Mouse (Mus musculus) G1E (cell line): Measurements from ENCODE around the gene Sema3a.

Experiments
- CTCF ChIP-seq: IDR thresholded peaks from 2 replicates; pipeline ENCODE4 v1.5.1; 2012; ENCODE audit warnings: low read depth, low read length, inconsistent platforms, mixed read lengths
- GATA1 ChIP-seq: IDR thresholded peaks from 2 replicates; pipeline ENCODE4 v1.6.1; 2012; ENCODE audit warnings: borderline replicate concordance, low read length, inconsistent platforms, mixed read lengths
- GATA2 ChIP-seq: IDR thresholded peaks from 2 replicates; pipeline ENCODE4 v1.6.1; 2012; ENCODE audit warnings: low read depth, low read length, inconsistent platforms, borderline replicate concordance
- POLR2AphosphoS5 ChIP-seq: IDR thresholded peaks from 2 replicates; pipeline ENCODE4 v1.6.1; 2012; ENCODE audit warnings: low read depth, low read length, inconsistent platforms; ENCODE audit not compliant: insufficient replicate concordance
- TAL1 ChIP-seq: conservative IDR thresholded peaks from 2 replicates; pipeline ENCODE4 v1.6.1; 2012; ENCODE audit warnings: low read depth, low read length, inconsistent platforms, mixed read lengths

DNA sequence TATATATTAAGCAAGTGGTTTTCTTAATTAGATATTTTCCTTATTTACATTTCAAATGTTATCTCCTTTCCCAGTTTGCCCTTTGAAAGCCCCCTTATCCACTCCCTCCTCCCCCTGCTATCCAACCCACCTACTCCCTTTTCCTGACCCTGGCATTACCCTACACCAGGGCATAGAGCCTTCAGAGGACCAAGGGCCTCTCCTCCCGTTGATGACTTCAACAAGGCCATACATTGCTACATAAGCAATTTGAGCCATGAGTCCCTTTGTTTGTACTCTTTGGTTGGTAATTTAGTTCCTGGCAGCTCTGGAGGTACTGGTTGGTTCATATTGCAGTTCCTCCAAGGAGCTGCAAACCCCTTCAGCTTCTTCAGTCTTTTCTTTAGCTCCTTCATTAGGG is 227.8 kb downstream of the Sema3a start:
- TF ChIP-seq POLR2AphosphoS5 (no peak), CTCF (no peak), GATA1 (no peak), TAL1 (no peak), GATA2 (no peak)
